Mouse (Mus musculus) megakaryocyte, embryonic 14.5 days (primary cell): ENCODE results near the gene Hyal1.
"Not testable (repeated sequence)": the region's sequence is repeated elsewhere in the genome, so short reads cannot be mapped to it uniquely, and the experiment has no call there.

Experiments used
- FLI1 ChIP-seq: IDR thresholded peaks from 2 replicates; pipeline ENCODE4 v1.6.1; 2012; ENCODE audit warnings: low read length, inconsistent platforms, mixed read lengths
- GATA1 ChIP-seq: IDR thresholded peaks from 3 replicates; pipeline ENCODE4 v1.6.1; 2012; ENCODE audit warnings: mixed read lengths, low read length, inconsistent platforms, borderline replicate concordance

- not testable (repeated sequence) for TF ChIP-seq GATA1, FLI1
These were observed 11.2 kb upstream of the Hyal1 start for GRCm38 (mm10) chr9:107565556-107565955.
